Mouse (Mus musculus) left cerebral cortex, adult 18-20 months (tissue): ENCODE results near the gene Smtnl2. TPM values are rescaled to one million over a fixed set of nuclear protein-coding genes. Genes with fewer than 3 reads are reported as not detected.
"Not testable (repeated sequence)": the region's sequence is repeated elsewhere in the genome, so short reads cannot be mapped to it uniquely, and the experiment has no call there.

Experiments used
- DNase-seq, 2 experiments: peaks; one replicate each; pipeline ENCODE4 v3.0.0; 2021 to 2022; ENCODE audit warnings: low spot score in 2 of 2, mixed read lengths in 1 of 2
- long read RNA-seq, 2 experiments: library from polyadenylated mRNA; stranded (forward); transcript quantifications; one replicate each; pipeline ENCODE4 v2.0.0; 2021
- total RNA-seq, 2 experiments: library from RNA; stranded (reverse); gene quantifications; 2 replicates each; pipeline ENCODE4 v1.2.3; 2021

Smtnl2 gene
- 1 to 10 TPM in 1 of 2 experiments, under 1 TPM in 1; 0.61 to 1.3 TPM for total RNA-seq
- long read RNA-seq, experiment 1, partial matches to known transcripts = 0 of 1 reads
- long read RNA-seq, experiment 1, other reads (novel, unspliced or antisense) = 1 of 1 reads
- long read RNA-seq, experiment 2 = 0 reads

DNA sequence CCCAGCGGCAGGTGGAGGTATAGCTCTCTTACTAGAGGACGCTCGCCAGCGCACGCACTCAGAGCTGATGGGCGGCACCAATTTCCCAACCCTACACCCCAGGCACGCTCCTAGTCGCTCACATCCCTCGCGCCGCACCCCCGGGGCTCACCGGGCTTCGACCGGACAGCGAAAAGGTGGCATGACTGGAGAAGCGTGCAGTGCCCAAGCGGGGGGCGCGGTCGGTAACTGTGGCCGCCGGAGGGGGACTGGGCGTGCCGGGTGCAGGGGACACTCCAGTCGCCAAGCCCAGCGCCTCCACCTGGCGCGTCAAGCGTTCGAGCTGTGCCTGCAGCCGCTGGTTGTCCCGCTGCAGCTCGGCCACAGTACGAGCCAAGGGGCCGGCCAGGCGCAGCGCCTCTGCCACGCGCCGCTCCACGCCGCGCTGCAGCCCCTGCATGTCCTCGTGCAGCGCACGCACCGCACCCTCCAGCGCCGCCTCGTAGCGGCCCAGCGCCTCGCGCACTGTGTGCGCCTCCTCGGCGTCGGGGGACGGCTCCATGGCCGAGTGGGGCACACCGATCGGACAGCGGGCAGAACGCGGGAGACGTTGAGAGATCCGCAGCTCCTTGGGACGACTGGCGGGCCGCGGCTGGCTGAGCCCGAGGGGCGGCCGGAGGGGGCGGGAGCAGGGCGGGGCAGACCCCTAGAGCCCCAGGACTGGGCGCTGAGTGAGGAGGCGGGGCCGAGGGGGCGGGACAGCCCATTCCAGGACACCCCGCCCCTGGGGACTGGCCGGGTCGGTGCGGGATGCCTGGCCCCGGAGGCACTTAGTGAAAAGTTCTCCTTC lies at the start of gene Smtnl2:
Gene Smtnl2 (minus strand): TSS at position 621 of the 829 bp plus-strand sequence.
- DNase-seq = peak; percentile 30 to 37

DNA sequence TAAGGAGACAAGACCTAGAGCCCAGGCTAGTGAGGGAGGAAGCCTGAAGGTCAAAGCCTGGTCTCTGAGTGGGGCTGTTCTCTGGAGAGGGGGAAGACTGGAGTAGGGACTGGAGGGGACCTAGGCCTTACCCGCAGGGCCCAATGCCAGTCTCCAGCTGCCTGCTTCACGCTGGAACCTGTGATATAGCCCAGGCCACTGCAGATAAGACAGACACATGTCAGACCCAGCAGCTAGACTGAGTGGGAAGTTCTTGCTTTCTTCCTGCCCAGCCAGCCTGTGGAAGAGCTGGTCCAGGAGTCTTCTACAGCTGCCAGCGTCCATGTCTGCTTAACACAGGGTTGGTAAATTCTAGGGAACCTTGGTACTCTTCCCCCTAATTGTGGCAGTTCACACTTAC lies 47.0 kb upstream of the Smtnl2 start:
- DNase-seq = no peak

DNA sequence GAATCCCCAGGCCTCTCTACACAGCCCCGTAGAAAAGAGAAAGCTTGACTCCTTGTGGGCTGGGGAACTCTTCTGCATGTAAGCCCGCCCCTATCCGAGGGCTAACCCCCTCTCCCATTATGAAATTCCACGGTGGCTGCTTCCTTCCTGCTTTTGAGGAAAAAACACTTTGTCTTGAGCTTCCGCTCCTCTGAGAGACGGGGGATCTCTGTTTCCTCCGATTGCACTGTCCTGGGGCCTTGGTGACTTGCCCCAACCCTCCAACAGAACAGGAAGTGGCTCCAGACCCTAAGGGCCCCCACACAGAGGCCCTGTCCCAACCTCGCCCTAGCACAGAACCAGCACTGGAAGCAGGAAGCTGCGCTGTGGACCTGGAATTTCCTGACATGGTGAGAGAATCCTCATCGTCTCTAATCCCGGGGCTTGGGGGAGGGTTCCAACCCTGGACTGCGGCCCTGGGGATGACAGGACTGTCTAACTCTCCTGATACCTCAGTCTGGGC lies 46.5 kb upstream of the Smtnl2 start:
- no peak for DNase-seq

DNA sequence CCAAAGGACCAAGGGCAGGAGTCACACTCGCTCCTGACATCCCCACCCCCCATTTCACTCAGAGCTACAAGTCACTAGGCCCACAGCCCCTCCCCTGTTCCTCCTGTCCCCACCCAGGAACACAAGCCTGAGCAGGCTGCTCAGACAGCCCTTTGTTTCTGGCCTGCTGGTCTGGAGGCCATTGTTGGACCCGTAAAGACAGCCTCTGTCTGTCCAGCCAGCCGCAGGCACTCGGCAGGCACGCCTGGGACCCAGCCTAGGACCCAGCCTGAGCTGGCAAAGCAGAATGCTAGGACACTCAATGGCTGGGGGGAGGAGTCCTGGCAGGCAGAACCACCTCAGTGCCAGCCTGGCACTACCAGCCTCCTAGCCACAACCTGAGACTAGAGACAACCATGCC lies 44.2 kb upstream of the Smtnl2 start:
- DNase-seq = peak; percentile 44 to 47

DNA sequence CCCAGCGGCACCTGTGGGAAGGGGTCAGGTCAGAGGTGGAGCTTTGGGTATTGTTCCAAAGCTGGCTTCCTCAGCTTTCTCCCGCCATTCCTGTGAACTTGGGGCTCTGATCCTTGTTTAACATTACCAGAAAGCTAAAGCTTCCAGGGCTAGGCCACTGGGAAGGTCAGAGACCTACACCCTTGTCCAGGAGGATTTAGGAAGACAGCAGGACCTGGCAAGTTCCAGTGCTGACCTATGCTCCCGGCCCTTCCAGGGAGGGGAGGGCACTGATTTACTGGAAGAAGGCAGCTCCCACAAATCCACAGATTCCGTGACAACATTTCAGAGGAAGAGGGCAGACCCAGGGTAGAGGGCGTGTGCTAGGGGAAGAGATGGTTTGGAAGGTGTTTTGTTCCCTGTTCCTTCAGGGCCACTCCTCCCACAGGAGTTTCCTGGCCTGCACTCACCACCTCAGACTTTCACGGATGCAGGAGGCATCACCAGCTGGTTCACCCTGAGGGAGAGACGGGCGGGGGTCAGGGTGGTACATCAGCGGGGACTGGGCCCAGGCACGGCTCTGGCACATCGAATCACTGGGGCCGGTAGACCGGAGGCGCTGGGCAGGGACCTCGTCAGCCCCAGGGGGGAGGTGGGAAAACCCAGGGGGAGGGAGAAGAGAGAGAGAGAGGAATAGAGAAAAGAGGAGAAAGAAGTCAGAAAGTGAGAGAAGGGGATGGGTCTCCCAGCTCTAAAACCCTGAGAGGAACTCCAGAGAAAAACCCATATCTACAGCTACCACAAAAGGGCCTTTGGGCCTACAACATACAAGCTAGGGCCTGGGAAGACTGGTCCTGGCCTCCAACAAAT lies 41.8 kb upstream of the Smtnl2 start:
- no peak for DNase-seq

DNA sequence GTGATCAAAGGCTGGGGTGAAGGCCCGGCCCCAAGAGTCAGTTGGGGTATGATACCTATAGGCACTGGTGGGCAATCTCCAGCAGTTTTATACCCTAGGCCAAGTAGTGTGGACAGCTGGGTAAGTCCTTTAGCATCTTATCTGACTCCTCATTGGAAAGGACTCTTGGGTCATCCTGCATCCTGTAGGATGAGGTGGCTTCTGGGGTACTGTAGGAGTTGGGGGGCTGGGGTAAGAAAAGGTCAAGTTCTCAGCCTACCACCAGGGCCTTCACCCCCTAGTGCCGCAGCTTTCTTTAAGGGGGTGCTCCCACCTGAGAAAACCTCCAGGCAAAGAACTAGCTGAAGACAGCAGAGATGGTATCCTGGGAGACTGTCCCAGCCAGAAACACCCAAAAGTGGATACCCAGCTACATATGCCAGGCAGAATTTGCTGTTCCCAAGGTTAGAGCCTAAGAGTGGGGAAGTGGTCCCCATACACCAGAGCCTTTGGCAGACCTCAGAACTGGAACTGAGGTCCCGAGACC lies 40.7 kb upstream of the Smtnl2 start:
- DNase-seq = no peak

DNA sequence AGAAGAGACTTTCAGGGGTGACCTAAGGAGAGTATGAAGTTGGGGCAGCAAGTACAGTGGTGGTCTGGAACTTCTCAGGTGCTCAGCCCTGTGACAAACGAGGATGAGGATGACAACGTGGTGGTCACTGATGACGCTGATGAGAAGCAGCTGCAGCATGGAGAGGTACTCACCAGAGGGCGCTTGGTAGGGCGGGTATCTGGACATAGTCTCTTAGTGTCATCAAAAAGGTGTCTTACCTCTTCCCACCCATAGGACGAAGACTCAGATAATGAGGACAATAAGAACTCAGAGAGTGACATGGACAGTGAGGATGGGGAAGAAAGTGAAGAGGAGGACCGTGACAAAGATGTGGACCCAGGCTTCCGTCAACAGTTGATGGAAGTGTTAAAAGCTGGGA lies 36.0 kb upstream of the Smtnl2 start:
- DNase-seq = no peak

DNA sequence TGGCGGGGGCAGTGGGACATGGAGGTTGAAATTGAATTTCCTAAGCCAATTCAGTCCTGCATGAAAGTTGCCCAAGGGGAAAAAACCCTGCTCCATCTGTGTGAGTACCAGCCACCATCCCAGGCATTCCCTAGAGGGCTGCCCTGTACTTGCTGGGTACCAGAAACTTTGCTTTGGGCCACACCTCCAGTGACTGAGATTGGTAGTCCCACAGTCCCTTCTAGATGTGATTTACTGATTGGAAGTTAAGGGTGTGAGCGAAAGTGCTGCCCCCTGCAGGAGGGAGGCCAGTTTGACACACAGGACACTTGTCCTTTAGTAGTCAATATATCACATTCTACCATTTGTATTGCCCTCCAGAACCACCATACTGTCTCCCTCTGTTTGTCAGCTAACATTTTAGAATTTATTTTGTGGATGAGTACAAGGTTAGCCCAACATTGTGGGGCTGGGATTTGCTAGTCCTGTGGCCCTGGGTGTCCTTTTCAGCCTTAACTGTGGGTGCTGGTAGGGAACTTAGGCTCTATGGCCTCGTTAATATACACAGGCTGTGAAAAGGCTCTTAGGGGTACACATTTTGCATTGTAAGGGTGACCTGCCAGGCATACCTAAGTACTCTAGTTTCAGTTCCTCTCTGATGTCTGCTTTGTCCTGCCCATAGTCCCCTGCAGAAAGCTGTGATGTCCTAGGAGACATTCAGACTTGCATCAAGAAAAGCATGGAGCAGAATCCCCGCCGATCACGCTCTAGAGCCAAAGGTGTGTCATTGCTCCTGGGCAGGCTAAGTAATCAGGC lies 35.0 kb upstream of the Smtnl2 start:
- no peak for DNase-seq

DNA sequence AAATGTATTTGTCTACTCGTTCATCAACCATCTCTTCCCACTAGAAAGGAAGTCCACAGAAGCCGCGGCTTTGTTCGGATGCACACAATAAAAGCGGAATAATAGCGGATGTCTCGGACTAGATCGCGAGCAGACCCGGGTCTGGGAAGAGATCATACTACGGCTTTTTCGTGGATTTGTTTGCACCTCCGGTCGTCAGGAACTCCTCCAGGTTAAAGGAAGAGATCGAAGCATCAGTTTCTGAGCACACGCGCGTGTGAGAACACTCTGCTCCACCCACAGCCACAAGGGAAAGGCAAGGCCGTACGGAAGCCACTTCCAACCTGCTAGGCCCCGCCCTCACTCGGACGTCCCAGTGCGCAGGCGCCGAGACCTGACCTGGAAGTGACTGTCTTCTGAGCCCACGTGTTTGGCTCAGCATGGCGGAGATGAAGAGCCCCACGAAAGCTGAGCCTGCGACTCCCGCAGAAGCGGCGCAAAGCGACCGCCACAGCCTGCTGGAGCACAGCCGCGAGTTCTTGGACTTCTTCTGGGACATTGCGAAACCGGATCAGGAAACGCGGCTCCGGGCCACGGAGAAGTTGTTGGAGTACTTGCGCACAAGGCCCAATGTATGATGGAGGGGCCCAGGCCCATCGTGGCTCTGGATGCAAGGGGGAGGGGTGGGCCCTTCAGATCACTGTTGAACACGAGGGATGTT lies 29.6 kb upstream of the Smtnl2 start, which contains the start of gene Mybbp1a:
Gene Mybbp1a (plus strand): TSS at position 391 of the 700 bp plus-strand sequence.
- peak; percentile 98 to 99 for DNase-seq

DNA sequence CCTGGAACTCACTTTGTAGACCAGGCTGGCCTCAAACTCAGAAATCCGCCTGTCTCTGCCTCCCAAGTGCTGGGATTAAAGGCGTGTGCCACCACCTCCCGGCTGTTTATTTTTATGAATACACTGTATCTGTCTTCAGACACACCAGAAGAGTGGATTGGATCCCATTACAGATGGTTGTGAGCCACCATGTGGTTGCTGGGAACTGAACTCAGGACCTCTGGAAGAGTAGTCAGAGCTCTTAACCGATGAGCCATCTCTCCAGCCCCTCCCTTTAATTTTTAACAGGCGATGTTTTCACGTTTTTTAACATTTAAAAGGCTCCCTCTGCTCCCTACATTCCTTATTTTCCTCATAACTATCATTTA lies 29.1 kb upstream of the Smtnl2 start:
- DNase-seq = not testable (repeated sequence)

DNA sequence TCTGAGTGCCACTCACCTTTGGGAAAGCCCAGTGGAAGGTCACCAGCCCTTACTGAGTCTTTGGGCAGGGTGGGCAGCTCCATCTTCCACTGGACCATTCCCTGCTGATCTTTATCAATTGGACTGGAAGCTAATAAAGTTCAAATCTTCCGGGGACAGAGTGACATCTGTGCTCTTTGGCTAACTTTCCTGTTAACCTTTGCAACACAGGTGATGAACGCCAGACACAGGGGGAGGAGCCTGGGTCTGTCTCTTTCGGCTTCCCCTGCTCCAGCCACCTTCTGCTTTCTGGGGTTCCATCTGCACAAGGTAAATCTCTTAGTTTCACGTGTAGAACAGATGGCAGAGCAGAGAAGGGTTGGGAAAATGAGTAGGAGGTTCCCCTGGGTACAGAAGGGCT lies 26.9 kb upstream of the Smtnl2 start:
- no peak for DNase-seq

DNA sequence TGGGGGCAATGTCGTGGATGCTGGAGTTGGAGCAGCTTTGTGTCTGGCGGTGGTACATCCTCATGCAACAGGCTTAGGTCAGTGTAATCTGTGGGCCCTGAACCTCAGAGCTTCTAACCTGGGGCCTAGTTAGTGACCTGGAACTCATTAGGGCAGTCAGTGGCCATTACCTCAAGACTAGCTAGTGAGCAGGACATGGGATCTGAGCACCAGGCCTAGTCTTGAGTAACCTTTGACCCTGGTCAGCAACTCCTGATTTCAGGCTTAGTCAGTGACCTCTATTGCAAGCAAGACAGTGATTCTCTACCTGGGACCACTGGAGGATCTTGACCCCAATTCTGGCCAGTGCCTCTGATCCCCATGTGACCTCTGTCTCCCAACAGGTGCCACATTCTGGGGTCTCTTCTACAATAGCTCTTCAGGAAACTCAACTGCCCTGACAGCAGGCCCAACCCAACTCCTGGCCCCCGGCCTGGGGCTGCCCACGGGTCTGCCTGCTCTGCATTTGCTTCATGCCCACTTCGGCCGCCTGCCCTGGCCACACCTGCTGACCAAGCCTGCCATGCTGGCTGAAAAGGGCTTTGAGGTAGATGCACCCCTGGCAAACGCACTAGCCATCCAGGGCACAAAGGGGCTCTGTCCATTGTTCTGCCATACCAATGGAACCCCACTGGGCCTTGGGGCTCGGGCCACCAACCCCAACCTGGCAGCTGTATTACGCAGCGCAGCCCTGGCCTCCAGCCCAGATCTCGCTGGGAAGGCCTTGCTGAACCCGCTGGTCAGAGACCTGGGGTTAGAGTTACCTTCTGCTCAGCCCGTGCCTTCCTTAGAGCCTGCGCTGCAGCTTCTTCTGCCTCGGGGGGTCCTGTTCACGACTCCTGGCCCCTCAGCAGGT lies 25.5 kb upstream of the Smtnl2 start:
- DNase-seq = no peak

DNA sequence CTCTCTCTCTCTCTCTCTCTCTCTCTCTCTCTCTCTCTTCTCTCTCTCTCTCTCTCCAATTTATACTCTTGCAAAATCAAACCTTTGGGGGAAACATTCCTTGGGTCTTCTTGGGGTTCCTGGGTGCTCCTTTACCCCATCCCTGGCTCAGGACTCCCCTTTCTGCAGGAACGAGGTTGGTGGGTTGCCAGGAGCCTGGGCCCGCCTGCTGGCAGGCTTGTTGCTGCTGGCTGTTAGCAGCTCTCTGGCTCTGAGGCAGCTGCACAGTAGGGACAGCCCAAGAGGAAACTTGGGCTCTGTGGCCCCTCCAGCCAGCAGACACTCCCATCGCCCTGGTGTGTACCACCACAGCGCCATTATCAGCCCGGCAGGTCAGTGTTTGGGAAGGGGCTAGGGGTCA lies 24.8 kb upstream of the Smtnl2 start:
- DNase-seq = peak in 1 of 2 experiments; percentile 46

DNA sequence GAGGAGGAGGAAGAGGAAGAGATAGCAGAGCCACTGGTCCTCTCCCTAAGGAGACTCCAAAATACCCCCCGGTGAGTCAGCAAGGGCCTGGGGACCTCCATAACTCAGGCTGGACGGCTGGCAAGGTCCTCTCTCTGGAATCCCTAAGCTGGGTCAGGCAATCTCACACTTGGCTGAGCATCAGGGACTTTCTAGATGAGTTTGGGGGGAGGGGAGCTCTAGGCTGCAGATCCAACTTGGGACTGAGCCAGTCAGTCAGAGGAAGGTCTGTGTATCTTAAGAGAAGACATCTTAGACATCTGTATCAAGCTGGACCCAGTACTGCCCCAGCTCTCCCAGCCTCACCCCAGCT lies 24.2 kb upstream of the Smtnl2 start:
- DNase-seq = no peak

DNA sequence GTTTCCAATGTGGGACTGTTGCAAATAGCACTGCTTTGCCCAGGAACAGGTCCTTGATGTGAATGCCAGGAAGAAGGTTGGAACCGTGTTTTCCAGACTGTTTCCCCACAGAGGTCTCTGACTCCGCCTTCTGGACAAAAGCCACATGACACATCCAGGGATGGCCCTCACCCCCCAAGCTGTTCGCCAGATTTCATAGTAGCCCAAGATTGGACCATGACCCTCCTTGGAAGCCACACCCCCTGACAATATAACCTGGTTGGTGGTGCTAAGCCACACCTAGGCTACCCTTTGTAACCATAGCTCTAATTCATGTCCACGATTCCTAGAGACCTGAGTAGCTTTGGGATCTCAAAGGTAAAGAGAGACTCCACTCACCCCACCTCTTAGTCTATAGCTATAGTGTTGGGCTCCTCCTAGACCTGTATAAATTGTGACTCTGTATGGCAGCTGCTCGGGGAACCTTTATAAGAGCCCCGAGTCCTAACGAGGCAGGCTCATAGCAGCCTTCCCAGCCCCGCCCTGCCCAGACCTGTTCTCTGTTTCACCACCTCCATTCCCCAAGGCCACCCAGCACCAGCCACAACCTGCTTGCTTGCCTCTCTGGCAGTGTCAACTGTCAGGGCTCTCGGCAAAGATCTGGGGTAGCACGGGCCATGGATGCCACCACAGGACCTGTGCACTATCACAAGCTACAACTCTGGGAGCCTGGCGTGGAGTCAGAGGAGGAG lies 23.6 kb upstream of the Smtnl2 start, which contains the start of gene Ggt6:
Gene Ggt6 (plus strand): TSS at position 564 of the 731 bp plus-strand sequence.
- no peak for DNase-seq

DNA sequence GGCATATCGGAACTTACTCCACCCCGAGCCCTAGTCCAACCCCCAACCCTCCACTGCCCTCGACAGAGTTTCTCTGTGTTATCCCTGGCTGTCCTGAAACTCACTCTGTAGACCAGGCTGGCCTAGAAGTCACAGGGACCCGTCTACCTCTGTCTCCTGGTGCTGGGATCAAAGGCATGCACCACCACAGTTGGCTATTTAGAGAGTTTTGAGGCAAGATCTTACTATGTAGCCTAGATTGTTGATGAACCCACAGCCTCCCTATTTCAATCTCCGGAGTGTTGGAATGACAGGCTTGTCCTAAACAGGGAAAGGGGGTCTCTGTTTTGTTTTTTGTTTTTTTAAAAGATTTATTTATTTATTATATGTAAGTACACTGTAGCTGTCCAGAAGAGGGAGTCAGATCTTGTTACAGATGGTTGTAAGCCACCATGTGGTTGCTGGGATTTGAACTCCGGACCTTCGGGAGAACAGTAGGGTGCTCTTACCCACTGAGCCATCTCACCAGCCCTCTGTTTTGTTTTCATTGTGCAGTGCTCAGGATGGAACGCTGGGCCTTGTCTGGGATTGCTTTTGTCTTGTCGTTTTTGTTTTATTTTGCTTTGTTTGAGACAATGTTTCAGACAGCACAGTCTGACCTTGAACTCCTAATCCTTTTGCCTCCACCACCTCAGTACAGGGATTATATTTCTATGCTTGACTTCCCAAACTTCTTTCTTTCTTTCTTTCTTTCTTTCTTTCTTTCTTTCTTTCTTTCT lies 19.0 kb upstream of the Smtnl2 start:
- DNase-seq = not testable (repeated sequence)

DNA sequence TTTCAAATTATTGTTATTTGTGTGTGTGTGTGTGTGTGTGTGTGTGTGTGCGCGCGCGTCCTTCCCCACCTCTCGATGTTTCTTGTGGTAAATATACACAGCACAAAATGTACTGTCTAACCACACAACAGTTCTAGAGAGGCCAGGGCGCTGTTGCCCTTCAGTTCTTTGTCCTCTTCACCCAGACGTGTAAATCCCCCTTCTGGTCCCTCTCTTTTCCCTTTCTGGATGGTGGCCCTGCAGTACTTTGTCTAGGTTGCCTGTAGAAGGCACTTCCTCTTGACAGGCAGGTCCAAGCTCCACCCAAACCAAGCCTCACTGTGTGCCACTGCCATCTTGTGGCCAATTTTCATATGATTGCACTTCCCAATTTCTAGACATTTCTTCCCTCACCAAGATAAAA lies 17.8 kb upstream of the Smtnl2 start:
- peak; percentile 75 for DNase-seq

DNA sequence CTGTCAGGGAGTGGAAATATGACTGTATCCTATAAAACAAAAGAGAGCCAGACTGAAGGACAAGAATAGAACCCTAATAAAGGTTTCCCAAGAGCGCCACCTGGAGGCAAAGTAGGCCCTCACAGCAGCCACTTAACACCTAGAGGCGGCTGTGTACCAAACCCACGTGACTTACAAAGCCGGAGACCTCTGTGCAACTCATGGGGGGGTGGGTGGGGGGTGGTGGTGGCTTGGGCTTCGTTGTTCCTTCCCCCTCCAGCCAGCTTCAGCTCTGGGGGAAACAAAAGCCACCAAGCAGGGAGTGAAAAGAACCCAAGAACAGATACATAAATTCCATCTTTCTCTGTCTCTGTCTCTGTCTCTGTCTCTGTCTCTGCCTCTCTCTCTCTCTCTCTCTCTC lies 17.2 kb upstream of the Smtnl2 start:
- DNase-seq = peak; percentile 60 to 74
